Mouse (Mus musculus): ENCODE measurements around the gene Med12l.
"Not testable (repeated sequence)": the region's sequence is repeated elsewhere in the genome, so short reads cannot be mapped to it uniquely, and the experiment has no call there.

Gene Med12l

GRCm38 (mm10) chr3:59101218-59101986, 95.8 kb downstream of the Med12l start, which contains the start of gene Gpr171:
TSS of gene Gpr171 (minus strand) at chr3:59101821.
- no peak for DNase-seq (ENCODE audit: low spot score)

- no peak for DNase-seq (ENCODE audit: low spot score)
These were observed 96.5 kb downstream of the Med12l start for GRCm38 (mm10) chr3:59102146-59102545.

GRCm38 (mm10) chr3:59104462-59104861, 98.8 kb downstream of the Med12l start:
- DNase-seq (ENCODE audit: low spot score) = no peak

- no peak for DNase-seq (ENCODE audit: low spot score)
These were observed 101.8 kb downstream of the Med12l start for GRCm38 (mm10) chr3:59107439-59107838.

DNA sequence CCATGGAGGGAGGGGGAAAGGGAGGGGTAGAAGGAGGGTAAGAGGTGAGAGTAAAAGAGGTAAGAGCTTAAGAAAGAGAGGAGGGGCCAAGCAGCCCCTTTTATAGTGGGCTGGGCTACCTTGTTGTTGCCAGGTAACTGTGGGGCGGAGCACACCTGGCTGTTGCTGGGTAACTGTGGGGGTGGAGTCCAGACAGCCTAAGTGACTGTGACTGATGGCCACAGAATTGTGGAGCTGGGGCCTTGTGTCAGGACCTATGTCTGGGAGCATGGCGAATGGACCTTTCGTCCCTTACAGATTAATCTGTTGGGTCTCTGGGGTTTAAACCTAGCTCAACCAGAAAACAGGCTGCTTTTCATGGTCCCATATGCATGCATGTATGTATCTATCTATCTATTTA, 104.2 kb downstream of the Med12l start:
- not testable (repeated sequence) for DNase-seq (ENCODE audit: low spot score)

GRCm38 (mm10) chr3:59111944-59112343, 106.3 kb downstream of the Med12l start:
- DNase-seq (ENCODE audit: low spot score) = no peak

- not testable (repeated sequence) for DNase-seq (ENCODE audit: low spot score)
These were observed 107.7 kb downstream of the Med12l start for GRCm38 (mm10) chr3:59113291-59113690.

GRCm38 (mm10) chr3:59113973-59114517, 108.4 kb downstream of the Med12l start:
- no peak for DNase-seq (ENCODE audit: low spot score)

DNA sequence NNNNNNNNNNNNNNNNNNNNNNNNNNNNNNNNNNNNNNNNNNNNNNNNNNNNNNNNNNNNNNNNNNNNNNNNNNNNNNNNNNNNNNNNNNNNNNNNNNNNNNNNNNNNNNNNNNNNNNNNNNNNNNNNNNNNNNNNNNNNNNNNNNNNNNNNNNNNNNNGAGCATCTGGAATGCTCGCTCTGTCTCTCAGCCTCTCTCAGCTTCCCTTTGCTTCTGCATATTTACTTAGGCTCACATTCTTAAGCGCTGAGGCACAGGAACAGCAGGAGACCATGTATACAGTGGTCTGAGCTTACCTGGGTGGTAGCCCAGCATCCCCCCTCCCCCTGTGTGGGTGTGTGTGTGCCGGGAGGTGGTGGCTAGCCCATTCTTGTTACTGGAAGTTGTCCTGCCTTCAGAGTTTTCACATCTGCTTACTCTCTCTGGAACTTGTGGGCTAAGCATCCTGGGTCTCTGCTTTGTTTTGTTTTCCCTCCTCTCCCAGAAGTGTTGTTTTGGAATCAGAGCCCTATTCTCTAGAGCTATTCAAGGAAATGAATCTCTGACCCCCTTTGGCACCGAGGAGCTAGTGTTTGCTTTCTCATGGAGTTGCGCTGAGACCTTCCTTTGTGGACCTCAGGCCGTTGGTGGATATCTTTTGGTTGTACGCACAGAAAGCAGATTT, 115.6 kb downstream of the Med12l start:
- DNase-seq (ENCODE audit: low spot score) = no peak

DNA sequence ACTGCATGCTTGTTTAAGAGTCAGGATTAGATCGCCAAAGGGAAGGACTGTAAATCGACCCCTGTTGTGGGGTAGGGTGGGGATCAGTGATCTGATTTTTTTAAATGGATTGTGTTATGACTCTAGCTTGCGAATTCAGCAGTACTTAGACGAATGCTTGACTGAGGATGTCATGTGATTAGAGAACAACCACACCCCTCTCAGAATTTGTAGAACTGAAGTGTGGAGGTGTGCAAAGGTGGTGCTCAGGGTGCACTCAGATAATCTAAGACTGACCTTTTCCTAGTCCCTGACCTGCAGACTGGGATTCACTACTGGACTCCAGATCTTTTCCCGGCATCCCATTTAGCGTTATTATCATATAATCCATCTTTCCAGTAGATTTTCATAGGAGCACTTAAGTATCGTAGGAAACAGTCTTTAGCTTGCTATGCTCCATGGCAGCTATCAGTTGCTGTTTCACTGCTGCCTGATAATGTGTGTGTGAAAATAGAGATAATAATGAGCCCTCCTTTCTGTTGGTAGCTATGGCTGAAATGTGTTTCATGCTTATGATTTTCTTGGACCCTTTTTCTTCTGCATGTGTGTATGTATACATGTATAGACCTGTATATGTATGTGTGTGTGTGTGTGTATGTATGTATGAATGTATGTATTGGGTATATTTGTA, 116.3 kb downstream of the Med12l start:
- DNase-seq (ENCODE audit: low spot score) = no peak

- no peak for DNase-seq (ENCODE audit: low spot score)
These were observed 119.4 kb downstream of the Med12l start for GRCm38 (mm10) chr3:59125022-59125421.

- DNase-seq (ENCODE audit: low spot score) = no peak
These were observed 120.3 kb downstream of the Med12l start for GRCm38 (mm10) chr3:59125783-59126555.

DNA sequence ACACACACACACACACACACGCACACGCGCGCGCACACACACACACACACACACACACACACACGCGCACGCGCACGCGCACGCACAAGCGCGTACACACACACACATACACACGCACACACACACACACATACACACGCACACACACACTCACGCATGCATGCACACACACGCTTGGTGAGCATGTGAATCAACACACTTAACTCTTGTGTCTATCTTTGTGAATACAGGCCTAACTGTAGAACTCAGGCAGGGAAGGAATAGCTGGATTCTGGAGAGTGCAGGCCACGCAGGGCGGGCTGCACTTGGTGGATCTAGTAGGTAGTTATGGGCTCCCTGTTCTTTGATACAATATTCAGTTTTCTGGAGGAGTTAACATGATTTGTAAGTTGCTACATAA, 123.1 kb downstream of the Med12l start:
- no peak for DNase-seq (ENCODE audit: low spot score)

- no peak for DNase-seq (ENCODE audit: low spot score)
These were observed 123.9 kb downstream of the Med12l start for GRCm38 (mm10) chr3:59129547-59129946.

- DNase-seq (ENCODE audit: low spot score) = no peak
These were observed 124.8 kb downstream of the Med12l start for GRCm38 (mm10) chr3:59130431-59130830.

DNA sequence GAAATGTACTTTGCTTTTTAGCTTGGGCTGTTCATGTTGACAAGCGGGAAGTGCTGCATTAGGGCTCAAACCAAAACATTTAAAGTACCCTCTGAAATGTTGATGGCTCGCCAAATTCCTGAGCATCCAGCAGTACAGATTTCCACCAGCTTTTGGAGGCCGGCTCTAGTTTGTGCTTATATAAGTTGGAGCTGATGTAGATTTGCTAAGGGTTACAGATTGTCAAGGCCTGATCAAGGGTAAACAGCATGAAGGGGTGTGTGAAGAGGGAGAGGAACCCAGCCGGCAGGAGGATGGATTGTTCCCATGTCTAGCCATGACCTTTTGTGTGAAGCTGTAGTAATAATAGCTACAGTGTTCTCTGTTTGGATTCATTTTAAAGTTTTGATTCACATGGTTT, 125.5 kb downstream of the Med12l start:
- no peak for DNase-seq (ENCODE audit: low spot score)

DNA sequence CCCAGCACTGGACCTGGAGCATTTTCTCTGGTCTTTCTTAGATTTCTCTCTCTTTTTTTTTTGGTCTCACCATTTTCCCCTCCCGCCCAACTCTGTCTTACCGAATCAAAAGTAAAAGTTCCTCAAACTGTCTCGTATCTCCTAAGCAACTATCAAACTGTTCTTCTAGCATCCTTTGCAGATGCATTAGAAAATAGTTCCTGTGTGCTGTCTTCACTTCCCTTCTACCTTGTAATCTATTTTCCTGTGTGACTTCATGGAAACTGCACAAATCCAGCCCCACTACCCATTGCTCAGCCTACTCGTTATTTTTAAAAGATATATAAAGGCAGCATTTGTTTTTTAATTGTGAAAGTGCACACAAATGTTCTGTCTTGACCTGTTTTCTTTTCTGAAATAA, 126.3 kb downstream of the Med12l start:
- no peak for DNase-seq (ENCODE audit: low spot score)

- no peak for DNase-seq (ENCODE audit: low spot score)
These were observed 127.6 kb downstream of the Med12l start for GRCm38 (mm10) chr3:59133189-59133588.

GRCm38 (mm10) chr3:59135911-59136653, 130.5 kb downstream of the Med12l start:
- DNase-seq (ENCODE audit: low spot score) = no peak

DNA sequence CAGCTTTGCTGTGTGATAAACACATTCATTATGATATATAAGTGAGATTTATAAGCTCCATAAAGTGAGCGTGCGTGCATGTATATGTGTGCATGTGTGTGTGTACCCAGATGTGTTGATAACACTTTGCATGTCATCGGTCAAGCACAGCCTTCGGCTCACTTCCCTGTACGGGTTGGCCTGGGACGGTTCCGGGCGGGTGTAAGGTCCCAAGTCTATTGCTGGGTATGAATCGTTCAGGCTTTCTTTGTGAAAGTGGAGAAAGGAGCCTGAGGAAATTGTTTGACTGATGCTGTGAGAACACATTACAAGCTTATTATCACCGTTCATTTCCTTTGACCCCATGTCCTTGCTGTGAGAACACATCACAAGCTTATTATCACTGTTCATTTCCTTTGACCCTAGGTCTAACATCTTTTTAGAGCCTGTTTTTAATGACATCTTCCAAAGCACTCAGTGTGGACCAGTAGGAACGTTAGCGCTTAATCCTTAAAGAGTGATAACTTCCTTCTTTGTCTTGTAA, 133.4 kb downstream of the Med12l start:
- DNase-seq (ENCODE audit: low spot score) = no peak

DNA sequence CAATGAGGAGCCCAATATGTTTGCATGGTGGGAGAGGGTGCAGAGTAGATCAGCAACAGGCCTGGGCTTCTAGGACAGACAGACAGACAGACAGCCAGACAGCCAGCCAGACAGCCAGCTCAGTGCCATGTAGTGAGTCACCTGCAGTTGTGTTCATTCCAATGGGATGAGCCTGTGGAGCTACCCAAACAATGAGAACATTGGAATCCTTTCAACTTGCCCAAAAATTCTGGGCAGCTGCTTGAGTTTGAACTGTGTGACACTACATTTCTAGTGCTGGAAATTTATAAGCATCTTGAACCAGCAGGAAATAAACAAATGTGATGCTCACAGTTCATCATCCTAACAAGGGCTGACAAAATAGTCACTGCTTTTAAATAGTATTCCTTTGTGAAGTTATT, 134.0 kb downstream of the Med12l start:
- DNase-seq (ENCODE audit: low spot score) = no peak

Measured in ovary, postnatal 10 days (tissue).